Mouse (Mus musculus) lung, adult 2 months (tissue): ENCODE results near the gene Tekt3.

ENCODE experiments used
- CTCF ChIP-seq: fragments of 200-500 bp; IDR thresholded peaks from 2 replicates; pipeline ENCODE4 v1.5.1; 2011; ENCODE audit warnings: mild to moderate bottlenecking, low read length, control low read depth; ENCODE audit not compliant: insufficient read depth
- POLR2A ChIP-seq: fragments of 200-500 bp; IDR thresholded peaks from 2 replicates; pipeline ENCODE4 v1.6.1; 2011; ENCODE audit warnings: low read depth, mild to moderate bottlenecking, control low read depth, low read length, borderline replicate concordance; ENCODE audit errors: extremely low read depth

- TF ChIP-seq CTCF (no peak), POLR2A (no peak)
Measured at GRCm38 (mm10) chr11:63046380-63046779, 15.1 kb upstream of the Tekt3 start.
